Mouse (Mus musculus): ENCODE measurements around the gene Thg1l. TPM values are rescaled to one million over a fixed set of nuclear protein-coding genes. Genes with fewer than 3 reads are reported as not detected.

Gene Thg1l
- polyA plus RNA-seq (2014; fragmentation: Illumina TruSeq; extraction: RNeasy Lipid Tissue Mini Kit (QIAGEN cat#74804); ENCODE audit: low read depth, low replicate concordance): 12.9 TPM

GRCm38 (mm10) chr11:45955127-45955627 is at the start of gene Thg1l:
TSS of gene Thg1l (minus strand) at chr11:45955494.

DNA sequence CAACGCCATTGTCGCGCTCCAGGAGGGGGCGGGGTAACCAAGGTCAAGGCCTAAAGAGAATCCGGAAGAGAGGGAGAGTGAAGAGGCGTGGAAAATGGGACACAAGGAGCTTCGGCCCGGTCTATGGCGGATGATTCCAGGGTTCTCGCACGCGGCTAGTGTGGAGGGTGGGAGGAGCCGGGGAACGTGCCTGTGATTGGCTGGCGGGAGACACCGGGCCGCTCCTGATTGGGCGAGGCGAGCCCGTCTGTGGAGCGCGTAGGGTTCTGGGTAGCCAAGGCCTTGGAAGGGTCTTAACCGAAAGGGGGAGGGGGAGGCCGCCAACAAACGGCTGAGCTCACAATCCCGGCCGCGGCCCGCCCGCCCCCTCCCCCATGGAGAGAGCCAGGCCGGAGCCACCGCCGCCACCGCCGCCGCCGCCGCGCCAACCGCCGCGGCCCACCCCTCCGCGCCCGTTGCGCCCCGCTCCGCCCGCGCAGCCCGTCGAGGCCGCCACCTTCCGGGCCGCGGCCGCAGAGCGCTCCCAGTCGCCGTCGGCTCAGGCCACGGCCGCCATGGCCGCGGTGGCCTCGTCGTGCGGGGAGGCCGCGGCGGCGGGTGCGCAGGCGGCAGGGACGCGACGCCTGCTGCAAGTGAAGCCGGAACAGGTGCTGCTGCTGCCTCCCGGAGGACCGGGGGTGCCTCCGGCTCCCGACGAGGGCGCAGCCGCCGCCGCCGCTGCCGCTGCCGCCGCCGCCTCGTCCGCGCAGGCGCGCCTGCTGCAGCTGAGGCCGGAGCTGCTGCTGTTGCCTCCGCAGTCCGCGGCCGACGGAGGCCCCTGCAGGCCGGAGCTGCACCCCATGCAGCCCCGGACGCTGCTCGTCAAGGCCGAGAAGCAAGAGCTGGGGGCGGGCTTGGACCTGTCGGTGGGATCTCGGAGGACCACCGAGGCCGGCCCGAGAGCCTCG is 24.9 kb upstream of the Thg1l start, which contains the start of gene Sox30:
Sox30 (plus strand) TSS at position 365 of the 947 bp plus-strand sequence.

GRCm38 (mm10) chr11:45944643-45945156 is 10.6 kb downstream of the Thg1l start, which contains the start of gene Lsm11:
TSS of gene Lsm11 (minus strand) at chr11:45944935.

Other genes with a start within 250 kb of the Thg1l start
- gene Clint1, start 103.4 kb downstream of the Thg1l start, polyA plus RNA-seq (2014; fragmentation: Illumina TruSeq; extraction: RNeasy Lipid Tissue Mini Kit (QIAGEN cat#74804); ENCODE audit: low read depth, low replicate concordance): 110 TPM
- gene Lsm11, start 10.6 kb downstream of the Thg1l start, polyA plus RNA-seq (2014; fragmentation: Illumina TruSeq; extraction: RNeasy Lipid Tissue Mini Kit (QIAGEN cat#74804); ENCODE audit: low read depth, low replicate concordance): 4.3 TPM
- not detected for gene Sox30, start 24.8 kb upstream of the Thg1l start, polyA plus RNA-seq (2014; fragmentation: Illumina TruSeq; extraction: RNeasy Lipid Tissue Mini Kit (QIAGEN cat#74804); ENCODE audit: low read depth, low replicate concordance)
- gene Gm12166, start 96.8 kb upstream of the Thg1l start, polyA plus RNA-seq (2014; fragmentation: Illumina TruSeq; extraction: RNeasy Lipid Tissue Mini Kit (QIAGEN cat#74804); ENCODE audit: low read depth, low replicate concordance): 1.4 TPM
- gene Adam19, start 100.5 kb upstream of the Thg1l start, polyA plus RNA-seq (2014; fragmentation: Illumina TruSeq; extraction: RNeasy Lipid Tissue Mini Kit (QIAGEN cat#74804); ENCODE audit: low read depth, low replicate concordance): 1.7 TPM
- gene Nipal4, start 211.0 kb upstream of the Thg1l start, polyA plus RNA-seq (2014; fragmentation: Illumina TruSeq; extraction: RNeasy Lipid Tissue Mini Kit (QIAGEN cat#74804); ENCODE audit: low read depth, low replicate concordance): not detected